ENCODE assay signal across 8 mouse cellular contexts in genomic region chr5:107900206-107901013, GRCm38 (mm10). TPM values are rescaled to one million over a fixed set of nuclear protein-coding genes. Genes with fewer than 3 reads are reported as not detected.
DNase-seq lines count a peak whose midpoint lies in the region; ATAC-seq lines count a peak whose summit lies in the region.

Rpl5 (plus strand) TSS chr5:107900502.

- 4% methylated on average over 61 of the region's 66 CpGs for WGBS in heart, embryonic 14.5 days
- WGBS in liver, embryonic 13.5 days (ENCODE audit: insufficient replicate concordance) = 3% methylated on average over 66 of the region's 66 CpGs
- 3% methylated on average over 66 of the region's 66 CpGs for WGBS in stomach, embryonic 16.5 days

- no peaks in the 10 kb centered on the region for H3K9me3 ChIP-seq in heart, embryonic 14.5 days (ENCODE audit: control insufficient read depth, low read length)
- no peaks in the 10 kb centered on the region for H3K9me3 ChIP-seq in liver, embryonic 13.5 days (replicated peaks)
- no peaks in the 10 kb centered on the region for H3K9me3 ChIP-seq in stomach, embryonic 16.5 days (replicated peaks; ENCODE audit: control insufficient read depth, low read length)

- peak; percentile 96 for DNase-seq in c-Kit-negative CD71-positive TER-119-positive erythroid progenitor cells, embryonic 14.5 days (ENCODE audit: low read depth, low spot score)
- peak; percentile 85 for DNase-seq in fibroblast of lung, adult 2 months (ENCODE audit: low read depth)
- DNase-seq in kidney, postnatal 14 days = peak; percentile 96
- peak; percentile 90 for DNase-seq in liver, embryonic 13.5 days
- DNase-seq in neural tube, embryonic 10.5 days (ENCODE audit: extremely low spot score, low spot score) = peak; percentile 96

- peak within 1 kb of the TSS; percentile 90 for H3K4me2 ChIP-seq in heart, embryonic 14.5 days (ENCODE audit: low read length)
- H3K4me2 ChIP-seq in liver, embryonic 13.5 days = peak within 1 kb of the TSS; percentile 77
- H3K4me2 ChIP-seq in stomach, embryonic 16.5 days (ENCODE audit: low read depth, low read length) = peak within 1 kb of the TSS; percentile 83

- H3K27ac ChIP-seq in heart, embryonic 14.5 days (replicated peaks in 1 of 2; ENCODE audit: control insufficient read depth in 1 of 2, insufficient read depth in 1 of 2, low read depth in 2 of 2, low read length in 2 of 2) = peak within 1 kb of the TSS; percentile 9 to 83
- peak within 1 kb of the TSS; percentile 81 for H3K27ac ChIP-seq in liver, embryonic 13.5 days
- H3K27ac ChIP-seq in stomach, embryonic 16.5 days (ENCODE audit: low read length) = peak within 1 kb of the TSS; percentile 87

- ATAC-seq in CD4-positive, CD25-positive, alpha-beta regulatory T cell, adult 4 months = peak; percentile 89
- ATAC-seq in heart, embryonic 14.5 days (ENCODE audit: insufficient number of reproducible peaks, insufficient read depth, low FRiP score, low read depth) = peak; percentile 94
- peak; percentile 95 for ATAC-seq in liver, embryonic 13.5 days (ENCODE audit: low read depth)
- peak; percentile 97 for ATAC-seq in stomach, embryonic 16.5 days (ENCODE audit: insufficient read depth, low FRiP score)

- peaks cover 37% of the 10 kb centered on the region for H3K36me3 ChIP-seq in heart, embryonic 14.5 days (ENCODE audit: control insufficient read depth, insufficient read depth, low read length)
- peaks cover 36% of the 10 kb centered on the region for H3K36me3 ChIP-seq in liver, embryonic 13.5 days
- peaks cover 8% of the 10 kb centered on the region for H3K36me3 ChIP-seq in stomach, embryonic 16.5 days (ENCODE audit: control insufficient read depth, insufficient read depth, low read length)

- peaks cover 0 to 10% of the 10 kb centered on the region in 2 experiments; a peak in 1 of 4 replicates for H3K4me1 ChIP-seq in heart, embryonic 14.5 days (ENCODE audit: control insufficient read depth in 2 of 2, insufficient read depth in 2 of 2, low read length in 2 of 2)
- H3K4me1 ChIP-seq in liver, embryonic 13.5 days (replicated peaks) = peaks cover 35% of the 10 kb centered on the region
- peaks cover 2% of the 10 kb centered on the region; the same call in 1 of the 2 replicates for H3K4me1 ChIP-seq in stomach, embryonic 16.5 days (ENCODE audit: control insufficient read depth, insufficient read depth, low read length)

- no peaks in the 10 kb centered on the region for H3K27me3 ChIP-seq in heart, embryonic 14.5 days (ENCODE audit: control insufficient read depth, insufficient read depth, low read length)
- peaks cover 5% of the 10 kb centered on the region for H3K27me3 ChIP-seq in liver, embryonic 13.5 days
- no peaks in the 10 kb centered on the region for H3K27me3 ChIP-seq in stomach, embryonic 16.5 days (ENCODE audit: control insufficient read depth, insufficient read depth, low read length)

- H3K4me3 ChIP-seq in heart, embryonic 14.5 days (ENCODE audit: control insufficient read depth in 1 of 2, insufficient read depth in 1 of 2, low read depth in 1 of 2, low read length in 2 of 2) = peak within 1 kb of the TSS; percentile 76 to 93
- H3K4me3 ChIP-seq in liver, embryonic 13.5 days (replicated peaks) = peak within 1 kb of the TSS; percentile 99
- peak within 1 kb of the TSS; percentile 100 for H3K4me3 ChIP-seq in stomach, embryonic 16.5 days (replicated peaks; ENCODE audit: low read length)

- H3K9ac ChIP-seq in heart, embryonic 14.5 days (ENCODE audit: low read length) = peak within 1 kb of the TSS; percentile 98
- peak within 1 kb of the TSS; percentile 97 for H3K9ac ChIP-seq in liver, embryonic 13.5 days
- peak within 1 kb of the TSS; percentile 99 for H3K9ac ChIP-seq in stomach, embryonic 16.5 days (ENCODE audit: low read length)

RNA-seq across cellular contexts. Expression of gene Rpl5, which starts in this region (rescaled TPM):
- polyA plus RNA-seq in CD4-positive, CD25-positive, alpha-beta regulatory T cell, adult 4 months (2017; shearing (Covaris generic)) = 100 to 1,000 TPM in 1 of 2 experiments, 10 to 100 TPM in 1; 99.1 to 122 TPM
- polyA plus RNA-seq in heart, embryonic 14.5 days (2014; fragmentation: Nextera tagmentation; extraction: Ambion mirVana) = 44.9 and 47.3 TPM in 2 replicates
- polyA plus RNA-seq in liver, embryonic 13.5 days (2015; fragmentation: Nextera tagmentation; extraction: Ambion mirVana) = 48.8 and 51.9 TPM in 2 replicates
- polyA plus RNA-seq in stomach, embryonic 16.5 days (2015; fragmentation: Nextera tagmentation; extraction: Ambion mirVana) = 60.0 and 63.3 TPM in 2 replicates

Comparison
In these comparisons a context has a peak if more than half of its experiments do, and no peak if none do; other contexts are left out.
1. Peak in every context shown above with its lines: DNase-seq, ATAC-seq, H3K4me3 ChIP-seq and H3K27ac ChIP-seq.